Mouse (Mus musculus) left cerebral cortex, adult 9 months (tissue): ENCODE measurements at regions not wholly inside any gene's neighbourhood (a gene's known extent, or its start where the extent isn't known, plus 50 kb on each side); places are given as distances from the start of the nearest gene placed in this dataset.
"Not testable (repeated sequence)": the region's sequence is repeated elsewhere in the genome, so short reads cannot be mapped to it uniquely, and the experiment has no call there.

Source experiments
- DNase-seq, 2 experiments: peaks; one replicate each; pipeline ENCODE4 v3.0.0; 2022; ENCODE audit warnings: low spot score in 2 of 2

- peak in 1 of 2 experiments; percentile 2 for DNase-seq
Observed at GRCm38 (mm10) chr12:64788761-64789160, 128.9 kb upstream of the Gm527 start.

GRCm38 (mm10) chr12:64808492-64808891 lies 109.2 kb upstream of the Gm527 start:
- DNase-seq = not testable (repeated sequence)

- DNase-seq = no peak
Observed at GRCm38 (mm10) chr12:64810081-64810480, 107.6 kb upstream of the Gm527 start.

- no peak for DNase-seq
Observed at GRCm38 (mm10) chr12:64815871-64816270, 101.8 kb upstream of the Gm527 start.

GRCm38 (mm10) chr12:64817056-64817810 lies 100.5 kb upstream of the Gm527 start:
- DNase-seq = peak in 1 of 2 experiments; percentile 11

- no peak for DNase-seq
Observed at GRCm38 (mm10) chr12:64820722-64821121, 97.0 kb upstream of the Gm527 start.

GRCm38 (mm10) chr12:64829662-64830249 lies 88.0 kb upstream of the Gm527 start:
- DNase-seq = peak; percentile 7 to 17

GRCm38 (mm10) chr12:64832313-64833151 lies 85.2 kb upstream of the Gm527 start:
- no peak for DNase-seq

- DNase-seq = no peak
Observed at GRCm38 (mm10) chr12:64857709-64858108, 60.0 kb upstream of the Gm527 start.
